Mouse (Mus musculus): Measurements from ENCODE around the gene Phf1.
"Not testable (repeated sequence)": the region's sequence is repeated elsewhere in the genome, so short reads cannot be mapped to it uniquely, and the experiment has no call there.

Gene Phf1

DNA sequence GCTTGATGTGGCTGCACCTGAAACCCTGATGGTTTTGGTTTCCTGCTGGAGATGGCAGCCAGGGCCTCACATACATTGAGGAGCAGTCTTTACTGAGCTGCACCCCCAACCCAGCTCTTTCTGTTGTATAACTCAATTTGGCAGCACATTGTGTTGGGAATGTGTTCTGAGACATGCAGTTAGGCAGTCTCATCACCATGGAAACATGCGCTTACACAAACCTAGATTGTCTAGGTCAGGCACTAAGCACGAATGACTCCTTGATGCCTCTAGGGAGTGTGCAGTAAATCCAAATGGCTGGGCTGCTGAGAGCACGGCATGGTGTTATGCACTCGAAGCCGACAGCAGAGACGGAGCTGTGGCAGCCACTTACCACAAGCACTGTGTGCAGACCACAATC is 38.5 kb upstream of the Phf1 start:
- no peak for TF ChIP-seq POU5F1 (IDR thresholded peaks at IDR 0.05; ENCODE audit: borderline replicate concordance, low read length)
- TF ChIP-seq CTCF (conservative IDR thresholded peaks at IDR 0.05; ENCODE audit: low read length), result no peak
- TF ChIP-seq NANOG (IDR thresholded peaks at IDR 0.05; ENCODE audit: borderline replicate concordance, low read length), result no peak
- Histone ChIP-seq H3K4me1 (replicated peaks; ENCODE audit: low read depth, low read length) (peaks cover 8% of the 10 kb centered on the region), H3K9me3 (ENCODE audit: low read length) (peaks cover 7% of the 10 kb centered on the region; the same call in 1 of the 2 replicates), H3K36me3 (ENCODE audit: insufficient read depth, low read length) (no peaks in the 10 kb centered on the region), H3K4me3 (replicated peaks; ENCODE audit: low read length) (no peak overlapping the region), H3K27me3 (ENCODE audit: insufficient read depth, low read length) (peaks cover 33% of the 10 kb centered on the region)

GRCm38 (mm10) chr17:26895578-26895977 is 37.3 kb upstream of the Phf1 start:
- Histone ChIP-seq H3K27me3 (ENCODE audit: insufficient read depth, low read length) (peaks cover 27% of the 10 kb centered on the region), H3K36me3 (ENCODE audit: insufficient read depth, low read length) (no peaks in the 10 kb centered on the region), H3K4me1 (replicated peaks; ENCODE audit: low read depth, low read length) (peaks cover 11% of the 10 kb centered on the region), H3K4me3 (replicated peaks; ENCODE audit: low read length) (no peak overlapping the region), H3K9me3 (ENCODE audit: low read length) (peaks cover 7% of the 10 kb centered on the region; the same call in 1 of the 2 replicates)
- no peak for TF ChIP-seq NANOG (IDR thresholded peaks at IDR 0.05; ENCODE audit: borderline replicate concordance, low read length)
- peak; percentile 92 for TF ChIP-seq CTCF (conservative IDR thresholded peaks at IDR 0.05; ENCODE audit: low read length)
- TF ChIP-seq POU5F1 (IDR thresholded peaks at IDR 0.05; ENCODE audit: borderline replicate concordance, low read length), result no peak

DNA sequence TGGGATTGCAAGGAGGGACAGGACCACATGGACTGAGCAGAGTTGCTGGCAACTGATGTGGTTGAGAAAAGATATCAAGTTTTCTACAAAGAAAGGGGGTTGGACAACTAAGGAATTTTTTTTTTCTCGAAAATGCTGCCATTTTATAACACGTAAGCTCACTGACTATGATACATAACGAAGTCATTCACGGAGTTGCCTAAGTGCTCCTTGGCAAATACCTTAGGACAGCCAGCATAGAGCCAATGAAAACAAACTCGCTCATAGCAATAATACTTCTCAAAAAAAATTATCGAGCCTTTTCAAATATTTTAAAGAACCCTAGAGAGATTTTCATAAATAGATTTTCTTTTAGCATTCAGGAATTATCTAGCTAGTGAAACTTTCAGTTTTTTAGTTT is 31.9 kb upstream of the Phf1 start:
- H3K4me1 ChIP-seq (replicated peaks; ENCODE audit: low read depth, low read length), result peaks cover 8% of the 10 kb centered on the region; the same call in 1 of the 2 replicates
- TF ChIP-seq CTCF (conservative IDR thresholded peaks at IDR 0.05; ENCODE audit: low read length), result no peak
- TF ChIP-seq POU5F1 (IDR thresholded peaks at IDR 0.05; ENCODE audit: borderline replicate concordance, low read length), result no peak
- TF ChIP-seq NANOG (IDR thresholded peaks at IDR 0.05; ENCODE audit: borderline replicate concordance, low read length), result no peak
- H3K4me3 ChIP-seq (replicated peaks; ENCODE audit: low read length), result no peak overlapping the region
- peaks cover 13% of the 10 kb centered on the region; the same call in 1 of the 2 replicates for H3K27me3 ChIP-seq (ENCODE audit: insufficient read depth, low read length)
- no peaks in the 10 kb centered on the region for H3K36me3 ChIP-seq (ENCODE audit: insufficient read depth, low read length)
- H3K9me3 ChIP-seq (ENCODE audit: low read length), result peaks cover 13% of the 10 kb centered on the region

DNA sequence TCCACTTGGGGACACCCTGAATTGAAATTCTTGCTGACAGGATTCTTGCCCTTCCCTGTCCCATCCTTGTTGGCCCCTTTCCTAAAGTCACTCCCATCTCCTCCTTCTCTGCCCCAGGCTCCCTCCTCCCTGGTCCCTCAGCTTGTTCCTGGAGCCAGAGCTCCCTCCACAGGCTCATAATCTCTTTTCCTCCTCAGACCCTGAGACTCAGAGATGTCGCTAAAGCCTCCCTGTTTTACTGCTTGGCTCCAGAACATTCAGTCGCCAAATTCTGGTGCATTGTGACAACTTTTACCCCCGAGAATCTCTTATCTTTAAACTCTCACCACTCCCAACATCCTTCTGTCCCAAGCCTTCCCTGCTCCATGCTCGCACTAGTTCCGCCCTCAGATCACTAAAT is 28.5 kb upstream of the Phf1 start:
- Histone ChIP-seq H3K27me3 (ENCODE audit: insufficient read depth, low read length) (no peaks in the 10 kb centered on the region), H3K9me3 (ENCODE audit: low read length) (peaks cover 47% of the 10 kb centered on the region), H3K4me1 (replicated peaks; ENCODE audit: low read depth, low read length) (peaks cover 3% of the 10 kb centered on the region; the same call in 1 of the 2 replicates), H3K36me3 (ENCODE audit: insufficient read depth, low read length) (no peaks in the 10 kb centered on the region), H3K4me3 (replicated peaks; ENCODE audit: low read length) (no peak overlapping the region)
- TF ChIP-seq CTCF (conservative IDR thresholded peaks at IDR 0.05; ENCODE audit: low read length), result no peak

DNA sequence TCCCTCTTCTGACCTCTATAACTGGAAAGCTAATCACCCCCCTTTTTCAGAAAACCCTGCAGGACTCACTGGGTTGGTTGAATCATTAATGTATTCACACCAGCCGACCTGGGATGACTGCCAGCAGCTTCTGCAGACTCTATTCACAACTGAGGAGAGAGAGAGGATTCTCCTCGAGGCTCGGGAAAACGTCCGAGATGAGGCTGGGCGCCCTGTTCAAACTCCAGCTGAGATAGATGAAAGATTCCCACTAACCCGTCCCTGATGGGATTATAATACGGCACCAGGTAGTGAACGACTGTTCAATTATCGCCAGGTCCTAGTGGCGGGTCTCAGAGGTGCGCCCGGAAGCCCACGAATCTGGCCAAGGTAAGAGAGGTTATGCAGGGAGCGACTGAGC is 25.3 kb upstream of the Phf1 start:
- not testable (repeated sequence) for H3K4me3 ChIP-seq (replicated peaks; ENCODE audit: low read length); H3K4me1 ChIP-seq (replicated peaks; ENCODE audit: low read depth, low read length); H3K27me3 ChIP-seq (ENCODE audit: insufficient read depth, low read length); H3K36me3 ChIP-seq (ENCODE audit: insufficient read depth, low read length)
- peaks cover 52% of the 10 kb centered on the region for H3K9me3 ChIP-seq (ENCODE audit: low read length)

DNA sequence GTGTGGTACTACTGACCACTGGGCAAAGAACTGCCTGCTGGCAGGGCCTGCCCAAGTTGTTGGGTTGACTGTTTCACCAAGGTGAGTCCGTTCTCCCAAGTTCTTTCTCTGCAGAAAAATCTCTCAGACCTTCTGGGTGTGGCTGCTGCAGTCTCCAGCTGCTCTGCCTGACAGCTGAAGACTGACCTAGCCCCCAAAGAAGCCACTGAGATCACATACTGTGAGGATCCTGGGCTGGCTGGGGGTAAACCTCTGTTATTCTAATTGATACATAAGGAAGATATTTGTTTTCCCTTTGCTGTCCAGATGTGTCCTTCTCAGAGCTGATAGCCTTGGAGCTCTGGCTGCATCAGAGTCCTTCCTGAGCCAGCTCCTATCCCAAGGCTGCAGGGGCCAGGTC is 17.6 kb upstream of the Phf1 start:
- H3K9me3 ChIP-seq (ENCODE audit: low read length), result no peaks in the 10 kb centered on the region
- TF ChIP-seq NANOG (IDR thresholded peaks at IDR 0.05; ENCODE audit: borderline replicate concordance, low read length) (no peak), POU5F1 (IDR thresholded peaks at IDR 0.05; ENCODE audit: borderline replicate concordance, low read length) (no peak), CTCF (conservative IDR thresholded peaks at IDR 0.05; ENCODE audit: low read length) (no peak)
- H3K36me3 ChIP-seq (ENCODE audit: insufficient read depth, low read length), result peaks cover 18% of the 10 kb centered on the region
- peak overlapping the region; percentile 29; the same call in 1 of the 2 replicates for H3K4me3 ChIP-seq (replicated peaks; ENCODE audit: low read length)
- no peaks in the 10 kb centered on the region for H3K27me3 ChIP-seq (ENCODE audit: insufficient read depth, low read length)
- H3K4me1 ChIP-seq (replicated peaks; ENCODE audit: low read depth, low read length), result peaks cover 41% of the 10 kb centered on the region

DNA sequence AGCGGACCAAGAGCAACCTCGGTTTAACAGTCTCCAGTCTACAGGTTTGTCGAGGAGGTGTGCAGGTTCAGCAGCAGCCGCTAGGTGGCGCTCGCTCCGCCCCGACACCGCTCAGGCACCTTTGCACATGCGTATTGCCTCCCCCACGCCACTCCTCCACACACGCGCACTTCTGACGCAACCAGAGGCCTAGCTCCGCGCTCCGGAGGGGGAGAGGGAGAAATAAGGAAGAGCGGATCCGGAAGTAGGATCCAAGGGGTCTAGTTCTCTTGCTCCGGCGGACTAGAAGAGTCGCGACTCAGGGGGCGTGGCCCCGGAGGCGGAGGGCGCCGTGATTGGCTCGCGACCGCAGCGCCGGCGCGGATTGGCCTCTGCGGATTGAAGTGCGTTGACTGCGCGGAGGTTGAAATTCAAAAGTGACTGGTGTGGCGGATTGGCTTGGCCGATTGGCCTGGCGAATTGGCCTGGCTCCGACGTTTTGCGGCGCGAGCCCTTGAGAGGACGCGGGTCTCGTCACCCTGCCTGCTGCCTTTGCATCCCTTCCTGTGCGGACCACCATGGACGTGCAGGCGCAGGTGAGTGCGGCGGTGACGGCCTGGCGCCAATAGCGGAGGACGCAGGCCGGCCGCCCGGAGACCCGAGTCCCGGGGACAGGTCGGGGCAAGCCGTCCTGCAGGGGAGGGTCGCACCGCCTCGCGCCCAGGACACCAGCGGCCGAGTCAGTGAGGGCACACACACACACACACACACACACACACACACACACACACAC is 16.0 kb upstream of the Phf1 start, which contains the start of gene Kifc5b:
Gene Kifc5b (plus strand): TSS at position 381 of the 772 bp plus-strand sequence.
- Histone ChIP-seq H3K4me1 (replicated peaks; ENCODE audit: low read depth, low read length) (peaks cover 46% of the 10 kb centered on the region), H3K27me3 (ENCODE audit: insufficient read depth, low read length) (no peaks in the 10 kb centered on the region), H3K36me3 (ENCODE audit: insufficient read depth, low read length) (peaks cover 34% of the 10 kb centered on the region), H3K9me3 (ENCODE audit: low read length) (no peaks in the 10 kb centered on the region), H3K4me3 (replicated peaks; ENCODE audit: low read length) (peak within 1 kb of the TSS; percentile 89)
- TF ChIP-seq NANOG (IDR thresholded peaks at IDR 0.05; ENCODE audit: borderline replicate concordance, low read length) (no peak), CTCF (conservative IDR thresholded peaks at IDR 0.05; ENCODE audit: low read length) (peak; percentile 88)

GRCm38 (mm10) chr17:26917560-26917959 is 15.3 kb upstream of the Phf1 start:
- Histone ChIP-seq H3K4me1 (replicated peaks; ENCODE audit: low read depth, low read length) (peaks cover 46% of the 10 kb centered on the region), H3K4me3 (replicated peaks; ENCODE audit: low read length) (peak overlapping the region; percentile 89), H3K36me3 (ENCODE audit: insufficient read depth, low read length) (peaks cover 38% of the 10 kb centered on the region)
- H3K9me3 ChIP-seq (ENCODE audit: low read length); H3K27me3 ChIP-seq (ENCODE audit: insufficient read depth, low read length): not testable (repeated sequence)

DNA sequence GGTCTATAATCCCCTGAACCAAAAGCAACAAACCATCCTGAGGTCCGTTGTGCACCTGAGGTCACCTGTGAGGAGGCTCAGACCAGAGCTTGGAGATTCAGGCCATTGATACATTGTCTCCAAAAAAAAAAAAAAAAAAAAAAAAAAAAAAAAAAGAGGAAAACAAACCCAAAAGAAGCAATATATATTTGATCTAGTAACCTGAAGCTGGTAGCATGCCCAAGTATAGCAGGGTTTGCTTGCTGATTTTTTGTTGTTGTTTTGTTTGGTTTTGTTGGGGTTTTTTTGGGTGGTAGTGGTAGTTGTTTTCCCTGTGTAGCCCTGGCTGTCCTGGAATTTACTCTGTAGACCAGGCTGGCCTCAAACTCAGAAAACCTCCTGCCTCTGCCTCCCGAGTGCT is 14.5 kb upstream of the Phf1 start:
- TF ChIP-seq CTCF (conservative IDR thresholded peaks at IDR 0.05; ENCODE audit: low read length), result no peak
- TF ChIP-seq POU5F1 (IDR thresholded peaks at IDR 0.05; ENCODE audit: borderline replicate concordance, low read length), result no peak

DNA sequence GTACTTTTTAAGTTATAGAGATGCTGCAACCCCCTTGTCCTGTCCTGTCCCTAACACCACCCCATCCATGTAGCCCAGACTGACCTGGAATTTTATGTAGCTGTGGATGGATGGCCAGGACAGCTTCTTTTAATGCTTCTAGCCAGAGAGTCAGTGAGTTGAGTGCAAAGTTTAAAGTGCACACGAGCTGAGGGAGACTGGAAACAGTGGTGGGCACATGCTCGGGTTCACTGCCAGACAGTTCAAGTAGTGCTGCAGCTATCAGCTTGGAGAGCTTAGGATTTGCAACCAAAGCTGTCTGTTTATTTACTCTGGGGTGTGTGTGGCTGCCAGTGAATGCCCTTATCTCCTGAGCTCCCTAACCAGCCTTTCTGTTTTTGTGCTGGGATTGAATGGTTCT is 13.3 kb upstream of the Phf1 start:
- H3K4me3 ChIP-seq (replicated peaks; ENCODE audit: low read length); H3K27me3 ChIP-seq (ENCODE audit: insufficient read depth, low read length); H3K9me3 ChIP-seq (ENCODE audit: low read length): not testable (repeated sequence)
- Histone ChIP-seq H3K4me1 (replicated peaks; ENCODE audit: low read depth, low read length) (peaks cover 58% of the 10 kb centered on the region), H3K36me3 (ENCODE audit: insufficient read depth, low read length) (peaks cover 54% of the 10 kb centered on the region)

More for the DNA sequence above, 14.5 kb upstream of the Phf1 start:
- no peaks in the 10 kb centered on the region for H3K27me3 ChIP-seq (ENCODE audit: insufficient read depth, low read length)
- peaks cover 43% of the 10 kb centered on the region for H3K36me3 ChIP-seq (ENCODE audit: insufficient read depth, low read length)
- no peaks in the 10 kb centered on the region for H3K9me3 ChIP-seq (ENCODE audit: low read length)
- H3K4me1 ChIP-seq (replicated peaks; ENCODE audit: low read depth, low read length), result peaks cover 49% of the 10 kb centered on the region
- peak overlapping the region; percentile 89 for H3K4me3 ChIP-seq (replicated peaks; ENCODE audit: low read length)

- not testable (repeated sequence) for H3K27me3 ChIP-seq (ENCODE audit: insufficient read depth, low read length); H3K4me3 ChIP-seq (replicated peaks; ENCODE audit: low read length); H3K9me3 ChIP-seq (ENCODE audit: low read length)
- peaks cover 50% of the 10 kb centered on the region for H3K4me1 ChIP-seq (replicated peaks; ENCODE audit: low read depth, low read length)
- H3K36me3 ChIP-seq (ENCODE audit: insufficient read depth, low read length), result peaks cover 83% of the 10 kb centered on the region
Observed at GRCm38 (mm10) chr17:26922368-26922767, 10.5 kb upstream of the Phf1 start.

GRCm38 (mm10) chr17:26925414-26925813 is 7.4 kb upstream of the Phf1 start:
- H3K9me3 ChIP-seq (ENCODE audit: low read length); H3K4me3 ChIP-seq (replicated peaks; ENCODE audit: low read length); H3K27me3 ChIP-seq (ENCODE audit: insufficient read depth, low read length): not testable (repeated sequence)
- H3K4me1 ChIP-seq (replicated peaks; ENCODE audit: low read depth, low read length), result peaks cover 34% of the 10 kb centered on the region
- H3K36me3 ChIP-seq (ENCODE audit: insufficient read depth, low read length), result peaks cover 94% of the 10 kb centered on the region

GRCm38 (mm10) chr17:26931795-26932194 is 1.1 kb upstream of the Phf1 start:
- Histone ChIP-seq H3K4me1 (replicated peaks; ENCODE audit: low read depth, low read length) (peaks cover 62% of the 10 kb centered on the region), H3K36me3 (ENCODE audit: insufficient read depth, low read length) (peaks cover 92% of the 10 kb centered on the region)
- H3K27me3 ChIP-seq (ENCODE audit: insufficient read depth, low read length); H3K9me3 ChIP-seq (ENCODE audit: low read length); H3K4me3 ChIP-seq (replicated peaks; ENCODE audit: low read length): not testable (repeated sequence)

Data from E14TG2a.4 (cell line).